Mouse (Mus musculus) heart, postnatal 0 days (tissue): ENCODE measurements around the gene Tmem26. TPM values are rescaled to one million over a fixed set of nuclear protein-coding genes. Genes with fewer than 3 reads are reported as not detected.

Experiments
- ATAC-seq: fragments of 200-750 bp; cut with Nextera tagmentation; 2 replicates; pipeline ENCODE4 v1.8.0; 2017; ENCODE audit warnings: low read depth, moderate number of reproducible peaks, moderate library complexity; ENCODE audit not compliant: insufficient read depth
- DNase-seq: peaks from one replicate; pipeline ENCODE4 v3.0.0-alpha.2; 2016; ENCODE audit warnings: low spot score
- H3K27ac ChIP-seq: fragments of 300-500 bp; sonication (generic); 2 replicates; pipeline ENCODE4 v1.5.1; 2014; ENCODE audit warnings: low read depth, mild to moderate bottlenecking
- H3K27me3 ChIP-seq: fragments of 300-500 bp; sonication (generic); 2 replicates; pipeline ENCODE4 v1.6.1; 2014; ENCODE audit warnings: low read length, mixed read lengths; ENCODE audit not compliant: control insufficient read depth, insufficient read depth
- H3K36me3 ChIP-seq: fragments of 300-500 bp; sonication (generic); replicated peaks from 2 replicates; pipeline ENCODE4 v1.6.1; 2014; ENCODE audit warnings: low read length, mixed read lengths; ENCODE audit not compliant: control insufficient read depth, insufficient read depth
- H3K4me1 ChIP-seq: fragments of 300-500 bp; sonication (generic); 2 replicates; pipeline ENCODE4 v1.6.1; 2014; ENCODE audit warnings: antibody characterized with exemption; ENCODE audit not compliant: control insufficient read depth, insufficient read depth
- H3K4me2 ChIP-seq: fragments of 300-500 bp; sonication (generic); 2 replicates; pipeline ENCODE4 v1.6.1; 2014; ENCODE audit warnings: low read depth, mild to moderate bottlenecking, low read length, moderate library complexity
- H3K4me3 ChIP-seq: fragments of 300-500 bp; sonication (generic); 2 replicates; pipeline ENCODE4 v1.5.1; 2014; ENCODE audit warnings: low read depth, low read length
- H3K9ac ChIP-seq: fragments of 300-500 bp; sonication (generic); replicated peaks from 2 replicates; pipeline ENCODE4 v1.6.1; 2014; ENCODE audit warnings: low read depth, low read length, mixed read lengths
- H3K9me3 ChIP-seq: fragments of 300-500 bp; sonication (generic); replicated peaks from 2 replicates; pipeline ENCODE4 v1.6.1; 2016; ENCODE audit warnings: low read length; ENCODE audit not compliant: control insufficient read depth
- CTCF ChIP-seq: IDR thresholded peaks from 2 replicates; pipeline ENCODE4 v1.5.1; 2016; ENCODE audit warnings: antibody characterized with exemption, control low read depth, low read depth
- EP300 ChIP-seq: IDR thresholded peaks from 2 replicates; pipeline ENCODE4 v1.6.1; 2016; ENCODE audit warnings: antibody characterized with exemption, low read depth
- WGBS: fragments of 180-500 bp; shearing (Covaris S2); extraction: QIAGEN DNeasy Blood & Tissue Kit; methylation state at CpG from one replicate; pipeline ENCODE4 v1.1.7; 2014; 5-methylcytosine and 5-hydroxymethylcytosine counted together
- polyA plus RNA-seq: library from polyadenylated mRNA; unstranded; fragments of >200 nt; fragmentation: Nextera tagmentation; extraction: Ambion mirVana; gene quantifications from 2 replicates; pipeline ENCODE4 v1.2.1, GENCODE M21; 2015
- total RNA-seq: library from RNA; depleted of rRNA; stranded (reverse); fragments of >200 nt; gene quantifications from 2 replicates; pipeline ENCODE4 v1.2.3, GENCODE M21; 2014; ENCODE audit warnings: low replicate concordance

Gene Tmem26
- total and polyA plus RNA-seq, 2 experiments from 2014 or later = 0.23 to 0.82 TPM

GRCm38 (mm10) chr10:68712926-68713325 is 10.5 kb upstream of the Tmem26 start:
- 56% methylated on average over 2 of the region's 2 CpGs for WGBS
- no peaks in the 10 kb centered on the region for H3K4me1 ChIP-seq
- H3K27ac ChIP-seq = no peak overlapping the region
- no peak overlapping the region for H3K9ac ChIP-seq
- DNase-seq (no peak), ATAC-seq (no peak)
- H3K27me3 ChIP-seq = no peaks in the 10 kb centered on the region
- H3K4me3 ChIP-seq = no peak overlapping the region
- no peaks in the 10 kb centered on the region for H3K36me3 ChIP-seq
- no peak for TF ChIP-seq CTCF
- TF ChIP-seq EP300 = no peak
- H3K9me3 ChIP-seq = no peaks in the 10 kb centered on the region
- H3K4me2 ChIP-seq = no peak overlapping the region

GRCm38 (mm10) chr10:68714302-68714701 is 9.1 kb upstream of the Tmem26 start:
- no peaks in the 10 kb centered on the region for H3K4me1 ChIP-seq
- WGBS = 67% methylated on average over 3 of the region's 3 CpGs
- no peak overlapping the region for H3K4me3 ChIP-seq
- no peaks in the 10 kb centered on the region for H3K36me3 ChIP-seq
- no peak overlapping the region for H3K4me2 ChIP-seq
- ATAC-seq (no peak), DNase-seq (no peak)
- H3K9ac ChIP-seq = no peak overlapping the region
- H3K27me3 ChIP-seq = no peaks in the 10 kb centered on the region
- no peak for TF ChIP-seq CTCF
- no peak for TF ChIP-seq EP300
- H3K27ac ChIP-seq = no peak overlapping the region
- no peaks in the 10 kb centered on the region for H3K9me3 ChIP-seq

- H3K9me3 ChIP-seq = no peaks in the 10 kb centered on the region
- ATAC-seq = no peak
- WGBS = 75% methylated on average over 3 of the region's 3 CpGs
These were observed 8.1 kb upstream of the Tmem26 start for GRCm38 (mm10) chr10:68715396-68715795.

GRCm38 (mm10) chr10:68718375-68718774 is 5.1 kb upstream of the Tmem26 start:
- ATAC-seq = no peak
- no peak overlapping the region for H3K9ac ChIP-seq
- no peak for DNase-seq
- 67% methylated on average over 3 of the region's 3 CpGs for WGBS
- H3K36me3 ChIP-seq = no peaks in the 10 kb centered on the region
- no peaks in the 10 kb centered on the region for H3K27me3 ChIP-seq
- no peak overlapping the region for H3K4me3 ChIP-seq
- no peak overlapping the region for H3K4me2 ChIP-seq
- TF ChIP-seq EP300 = no peak
- no peak for TF ChIP-seq CTCF
- H3K4me1 ChIP-seq = 0 out of 2 replicates have a peak, but pooled peaks cover 2% of the 10 kb centered on the region
- no peaks in the 10 kb centered on the region for H3K9me3 ChIP-seq
- H3K27ac ChIP-seq = no peak overlapping the region

More at GRCm38 (mm10) chr10:68715396-68715795, 8.1 kb upstream of the Tmem26 start:
- Histone ChIP-seq H3K4me1 (no peaks in the 10 kb centered on the region), H3K4me3 (no peak overlapping the region), H3K36me3 (no peaks in the 10 kb centered on the region), H3K27ac (no peak overlapping the region), H3K4me2 (no peak overlapping the region), H3K27me3 (no peaks in the 10 kb centered on the region), H3K9ac (no peak overlapping the region)
- DNase-seq = no peak
- TF ChIP-seq CTCF (no peak), EP300 (no peak)

- WGBS = 9% methylated on average over 5 of the region's 5 CpGs
- ATAC-seq (no peak), DNase-seq (no peak)
- Histone ChIP-seq H3K4me3 (no peak overlapping the region), H3K36me3 (no peaks in the 10 kb centered on the region), H3K27me3 (peaks cover 8% of the 10 kb centered on the region; the same call in 1 of the 2 replicates), H3K4me1 (peaks cover 13% of the 10 kb centered on the region), H3K9ac (no peak overlapping the region), H3K9me3 (no peaks in the 10 kb centered on the region), H3K4me2 (no peak overlapping the region), H3K27ac (no peak overlapping the region)
- TF ChIP-seq CTCF (no peak), EP300 (no peak)
These were observed 2.5 kb upstream of the Tmem26 start for GRCm38 (mm10) chr10:68720887-68721400.

- H3K4me1 ChIP-seq = peaks cover 13% of the 10 kb centered on the region
- H3K27ac ChIP-seq = no peak overlapping the region
- peak overlapping the region; percentile 92 for H3K4me2 ChIP-seq
- no peak overlapping the region for H3K9ac ChIP-seq
- DNase-seq = no peak
- no peak overlapping the region for H3K4me3 ChIP-seq
- peaks cover 8% of the 10 kb centered on the region; the same call in 1 of the 2 replicates for H3K27me3 ChIP-seq
- H3K9me3 ChIP-seq = no peaks in the 10 kb centered on the region
- H3K36me3 ChIP-seq = no peaks in the 10 kb centered on the region
- TF ChIP-seq EP300 (no peak), CTCF (no peak)
- 44% methylated on average over 7 of the region's 7 CpGs for WGBS
- ATAC-seq = no peak
These were observed 431 bp upstream of the Tmem26 start for GRCm38 (mm10) chr10:68723015-68723414.
